Mouse (Mus musculus): ENCODE data around the gene Tmem82. TPM values are rescaled to one million over a fixed set of nuclear protein-coding genes. Genes with fewer than 3 reads are reported as not detected.
"Not testable (repeated sequence)": the region's sequence is repeated elsewhere in the genome, so short reads cannot be mapped to it uniquely, and the experiment has no call there.

Tmem82 gene
- total RNA-seq, 2 experiments from 2014 or later = 0.28 to 0.42 TPM

GRCm38 (mm10) chr4:141574789-141575702 lies 43.4 kb downstream of the Tmem82 start:
- DNase-seq = peak; percentile 76 to 81

DNA sequence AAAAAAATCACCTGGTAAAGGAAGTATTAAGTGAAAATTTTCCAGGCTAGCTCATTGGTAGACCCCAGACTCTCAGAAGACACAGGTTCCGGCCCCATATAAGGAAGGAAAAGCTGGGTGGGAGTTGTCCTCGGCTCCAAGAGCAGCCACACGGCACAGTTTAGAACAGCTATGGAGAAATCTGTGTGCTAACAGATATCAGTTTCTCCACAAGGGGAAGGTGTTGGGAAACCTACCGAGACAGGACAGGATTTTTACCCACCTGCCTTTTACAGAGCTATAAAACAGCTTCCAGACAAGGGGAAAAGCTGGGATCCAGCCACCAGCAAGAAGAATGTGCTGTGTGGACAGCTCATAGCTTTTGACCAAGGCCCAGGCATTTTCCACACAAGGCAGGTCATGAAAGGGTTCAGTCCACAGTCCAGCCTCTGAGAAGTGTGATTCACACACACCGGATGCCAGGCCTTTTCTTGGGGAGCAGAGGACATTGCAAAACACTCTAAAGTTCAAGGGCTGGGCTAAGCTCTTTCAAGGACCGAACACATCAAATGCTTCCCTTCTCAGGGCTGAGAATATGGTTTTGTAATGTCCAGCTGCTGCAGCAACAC lies 45.0 kb downstream of the Tmem82 start:
- DNase-seq = no peak

GRCm38 (mm10) chr4:141572668-141573358 lies 45.6 kb downstream of the Tmem82 start:
- DNase-seq = no peak

DNA sequence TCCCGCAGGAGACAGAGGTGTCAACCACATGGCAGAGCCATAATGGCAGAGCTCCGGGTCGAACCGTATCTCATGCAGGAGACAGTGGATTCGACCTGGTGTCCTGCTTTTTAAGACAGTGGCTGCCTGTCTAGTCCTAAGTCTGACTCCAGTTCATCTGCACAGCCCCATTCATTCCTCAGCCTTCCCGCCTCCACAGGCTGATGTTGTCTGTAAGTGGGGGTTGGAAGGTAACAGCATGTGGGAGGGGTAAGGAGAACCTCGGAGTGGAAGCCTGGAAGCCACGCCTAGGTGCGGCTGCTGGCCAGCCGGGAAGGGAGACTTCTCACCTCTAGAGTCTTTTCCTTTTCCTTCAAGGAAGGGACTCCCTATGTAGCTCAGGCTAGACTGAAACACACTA lies 46.5 kb downstream of the Tmem82 start:
- no peak for DNase-seq

GRCm38 (mm10) chr4:141571337-141571739 lies 47.1 kb downstream of the Tmem82 start:
- DNase-seq = no peak

GRCm38 (mm10) chr4:141570821-141571220 lies 47.6 kb downstream of the Tmem82 start:
- DNase-seq = no peak

DNA sequence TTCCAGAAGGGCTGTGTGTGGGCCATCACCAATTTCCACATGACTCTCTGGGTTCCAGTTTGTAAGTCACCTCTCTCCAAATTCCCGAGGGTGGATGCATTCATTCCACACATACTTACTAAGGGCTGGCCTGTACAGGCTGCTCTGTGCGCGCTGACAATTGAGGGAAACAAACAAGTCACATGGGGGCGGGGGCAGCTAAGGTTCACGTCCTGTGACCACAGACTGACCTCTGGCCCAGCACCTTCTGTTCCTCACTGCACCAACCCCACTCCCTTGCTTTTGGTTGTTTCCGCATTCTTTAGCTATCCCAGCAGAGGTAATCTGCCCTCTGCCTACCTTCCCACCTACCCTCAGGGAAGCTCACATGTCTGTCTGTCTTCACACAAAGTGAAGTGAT lies 48.4 kb downstream of the Tmem82 start:
- no peak for DNase-seq

- no peak for DNase-seq
These were observed 49.5 kb downstream of the Tmem82 start for GRCm38 (mm10) chr4:141568966-141569365.

- DNase-seq = not testable (repeated sequence)
These were observed 51.3 kb downstream of the Tmem82 start for GRCm38 (mm10) chr4:141567174-141567573.

- no peak for DNase-seq
These were observed 52.2 kb downstream of the Tmem82 start for GRCm38 (mm10) chr4:141566187-141566586.

GRCm38 (mm10) chr4:141565325-141565724 lies 53.1 kb downstream of the Tmem82 start:
- DNase-seq = no peak

- DNase-seq = no peak
These were observed 53.8 kb downstream of the Tmem82 start for GRCm38 (mm10) chr4:141564660-141565059.

DNA sequence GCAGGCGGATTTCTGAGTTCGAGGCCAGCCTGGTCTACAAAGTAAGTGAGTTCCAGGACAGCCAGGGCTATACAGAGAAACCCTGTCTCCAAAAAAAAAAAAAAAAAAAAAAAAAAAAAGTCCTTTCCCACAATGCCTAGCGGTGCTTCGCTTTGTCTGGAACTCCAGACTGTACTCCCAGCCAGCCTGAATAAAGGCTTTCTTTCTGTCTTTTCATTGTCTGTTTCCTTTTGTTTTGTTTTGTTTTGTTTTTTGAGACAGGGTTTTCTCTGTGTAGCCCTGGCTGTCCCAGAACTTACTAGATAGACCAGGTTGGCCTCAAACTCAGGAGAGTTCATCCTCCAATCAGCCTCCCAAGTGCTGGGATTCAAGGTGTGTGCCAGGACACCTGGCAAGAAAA lies 54.2 kb downstream of the Tmem82 start:
- no peak for DNase-seq

Other genes starting within 250 kb of the Tmem82 start
- gene Clcnka, start 219.9 kb downstream of the Tmem82 start, total RNA-seq (2021) = not detected
- gene Clcnkb, start 202.6 kb downstream of the Tmem82 start, total RNA-seq (2021) = not detected
- gene Hspb7, start 197.9 kb downstream of the Tmem82 start, total RNA-seq (2021) = not detected
- 1 to 10 TPM; 4.7 to 5.1 TPM for gene Srarp, start 182.5 kb downstream of the Tmem82 start, total RNA-seq (2021)
- gene Zbtb17, start 174.0 kb downstream of the Tmem82 start, total RNA-seq (2021) = 10 to 100 TPM; 34.1 to 34.9 TPM
- 10 to 100 TPM; 55.3 to 66.7 TPM for gene Spen, start 80.0 kb downstream of the Tmem82 start, total RNA-seq (2021)
- gene Fblim1, start 12.5 kb downstream of the Tmem82 start, total RNA-seq (2021) = 1 to 10 TPM in 1 of 2 experiments, under 1 TPM in 1; 0.50 to 1.0 TPM
- 1 to 10 TPM; 2.6 to 2.9 TPM for gene Slc25a34, start 5.2 kb upstream of the Tmem82 start, total RNA-seq (2021)
- 10 to 100 TPM; 67.4 to 81.7 TPM for gene Plekhm2, start 46.3 kb upstream of the Tmem82 start, total RNA-seq (2021)
- gene Rsc1a1, start 67.0 kb upstream of the Tmem82 start, total RNA-seq (2021) = not detected
- 10 to 100 TPM; 45.1 to 46.9 TPM for gene Ddi2, start 104.8 kb upstream of the Tmem82 start, total RNA-seq (2021)
- under 1 TPM in 1 of 2 experiments, not detected in 1; 0.32 TPM for gene Agmat, start 128.0 kb upstream of the Tmem82 start, total RNA-seq (2021)
- 10 to 100 TPM; 43.3 to 45.0 TPM for gene Dnajc16, start 172.3 kb upstream of the Tmem82 start, total RNA-seq (2021)
- gene Casp9, start 175.0 kb upstream of the Tmem82 start, total RNA-seq (2021) = 10 to 100 TPM; 19.9 to 21.1 TPM
- gene Cela2a, start 207.5 kb upstream of the Tmem82 start, total RNA-seq (2021) = not detected
- not detected for gene Ctrc, start 227.7 kb upstream of the Tmem82 start, total RNA-seq (2021)

Data from layer of hippocampus, postnatal 36 days (tissue).